Comparison of ENCODE assay signal across 8 mouse cellular contexts in the genomic region with DNA sequence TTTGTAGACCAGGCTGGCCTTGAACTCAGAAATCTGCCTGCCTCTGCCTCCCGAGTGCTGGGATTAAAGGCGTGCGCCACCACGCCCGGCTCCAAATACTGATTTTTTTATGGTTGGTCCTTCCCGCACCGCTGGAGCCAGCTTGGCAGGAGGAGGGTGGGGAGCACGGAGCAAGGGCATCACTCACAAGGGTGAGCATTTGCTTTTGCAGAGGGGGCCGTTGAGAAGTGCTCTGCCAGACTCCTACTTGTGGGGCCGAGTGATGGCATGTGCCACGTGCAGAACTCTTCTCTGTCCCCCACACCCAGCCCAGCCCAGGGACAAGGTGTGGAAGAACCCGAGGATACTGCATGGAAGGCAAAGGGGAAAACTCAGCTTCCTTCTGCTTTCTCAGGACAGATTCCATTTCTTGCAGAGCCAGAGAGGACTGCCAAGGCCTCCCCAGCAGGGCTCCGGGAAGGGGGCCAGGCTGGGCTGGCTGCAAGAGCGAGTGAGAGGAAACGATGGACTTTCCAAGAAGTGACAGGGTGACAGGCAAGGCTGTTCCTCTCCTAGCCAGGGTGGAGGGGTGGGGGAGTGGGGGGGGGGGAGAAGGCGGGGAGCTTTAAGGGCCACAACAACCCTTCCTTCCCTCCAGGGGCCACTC. TPM values are rescaled to one million over a fixed set of nuclear protein-coding genes. Genes with fewer than 3 reads are reported as not detected.
DNase-seq lines count a peak whose midpoint lies in the region; ATAC-seq lines count a peak whose summit lies in the region.
"Had no signal": no experiment of that assay in that cellular context is flagged by ENCODE, and none has a peak within 500 bp of the region (broad histone marks: within the 10 kb centered on the region; RNA-seq: fewer than 3 reads in every experiment).

No protein-coding gene starts in this region.

- no peak overlapping the region for H3K9ac ChIP-seq in neural tube, embryonic 15.5 days (replicated peaks)
- no peak overlapping the region for H3K9ac ChIP-seq in heart, embryonic 13.5 days

- no peaks in the 10 kb centered on the region for H3K27me3 ChIP-seq in neural tube, embryonic 15.5 days (replicated peaks)
- H3K27me3 ChIP-seq in heart, embryonic 13.5 days (replicated peaks): no peaks in the 10 kb centered on the region

- 89% methylated on average over 16 of the region's 16 CpGs for WGBS in neural tube, embryonic 15.5 days
- WGBS in heart, embryonic 13.5 days: 83% methylated on average over 16 of the region's 16 CpGs

- no peak overlapping the region for H3K4me2 ChIP-seq in neural tube, embryonic 15.5 days
- no peak overlapping the region for H3K4me2 ChIP-seq in heart, embryonic 13.5 days

- peak overlapping the region; percentile 45 for H3K27ac ChIP-seq in neural tube, embryonic 15.5 days (replicated peaks)
- H3K27ac ChIP-seq in heart, embryonic 13.5 days (replicated peaks): 0 out of 2 replicates have a peak overlapping the region, but pooled peaks have one; percentile 36

- DNase-seq in neural tube, embryonic 10.5 days (ENCODE audit: extremely low spot score, low spot score): no peak
- peak; percentile 97 to 98 for DNase-seq in cerebellum, postnatal 14 days
- DNase-seq in layer of hippocampus, postnatal 36 days: peak; percentile 64 to 68
- peak; percentile 65 for DNase-seq in right cerebral cortex, postnatal 25 days
- DNase-seq in urinary bladder, postnatal 25 days (ENCODE audit: low spot score): no peak

- ATAC-seq in neural tube, embryonic 15.5 days (ENCODE audit: low FRiP score): no peak
- ATAC-seq in heart, embryonic 13.5 days (ENCODE audit: extremely low read depth, insufficient number of reproducible peaks, low FRiP score, low TSS enrichment): no peak

- no peak overlapping the region for H3K4me3 ChIP-seq in neural tube, embryonic 15.5 days (replicated peaks)
- no peak overlapping the region for H3K4me3 ChIP-seq in heart, embryonic 13.5 days

- H3K4me1 ChIP-seq in neural tube, embryonic 15.5 days: peaks cover 22% of the 10 kb centered on the region
- H3K4me1 ChIP-seq in heart, embryonic 13.5 days: peaks cover 24% of the 10 kb centered on the region; the same call in 1 of the 2 replicates

- peaks cover 28% of the 10 kb centered on the region for H3K36me3 ChIP-seq in neural tube, embryonic 15.5 days
- peaks cover 65% of the 10 kb centered on the region for H3K36me3 ChIP-seq in heart, embryonic 13.5 days

- H3K9me3 ChIP-seq in neural tube, embryonic 15.5 days (replicated peaks): no peaks in the 10 kb centered on the region
- H3K9me3 ChIP-seq in heart, embryonic 13.5 days: no peaks in the 10 kb centered on the region

RNA-seq across cellular contexts. Expression of a gene that starts 9.0 kb away (rescaled TPM):
- polyA plus RNA-seq in neural tube, embryonic 15.5 days (2015; fragmentation: Nextera tagmentation; extraction: Ambion mirVana): 70.8 and 74.9 TPM in 2 replicates
- polyA plus RNA-seq in heart, embryonic 13.5 days (2015; fragmentation: Nextera tagmentation; extraction: Ambion mirVana): 16.0 and 18.3 TPM in 2 replicates
- total RNA-seq in layer of hippocampus, postnatal 36 days (2021): 10 to 100 TPM; 62.6 to 63.9 TPM

RNA-seq across cellular contexts. Expression of a gene that starts 18.3 kb away (rescaled TPM):
- 129 and 207 TPM in 2 replicates for polyA plus RNA-seq in neural tube, embryonic 15.5 days (2015; fragmentation: Nextera tagmentation; extraction: Ambion mirVana)
- polyA plus RNA-seq in heart, embryonic 13.5 days (2015; fragmentation: Nextera tagmentation; extraction: Ambion mirVana): 153 and 160 TPM in 2 replicates
- total RNA-seq in layer of hippocampus, postnatal 36 days (2021): 10 to 100 TPM; 35.2 to 36.0 TPM

RNA-seq across cellular contexts. Expression of a gene that starts 48.7 kb away (rescaled TPM):
- 229 and 253 TPM in 2 replicates for polyA plus RNA-seq in neural tube, embryonic 15.5 days (2015; fragmentation: Nextera tagmentation; extraction: Ambion mirVana)
- polyA plus RNA-seq in heart, embryonic 13.5 days (2015; fragmentation: Nextera tagmentation; extraction: Ambion mirVana): 98.8 and 108 TPM in 2 replicates
- total RNA-seq in layer of hippocampus, postnatal 36 days (2021): 100 to 1,000 TPM; 564 to 566 TPM

RNA-seq across cellular contexts. Expression of a gene that starts 53.4 kb away (rescaled TPM):
- 9.7 and 10.1 TPM in 2 replicates for polyA plus RNA-seq in neural tube, embryonic 15.5 days (2015; fragmentation: Nextera tagmentation; extraction: Ambion mirVana)
- polyA plus RNA-seq in heart, embryonic 13.5 days (2015; fragmentation: Nextera tagmentation; extraction: Ambion mirVana): 0.03 and 0.08 TPM in 2 replicates
- total RNA-seq in layer of hippocampus, postnatal 36 days (2021): 1 to 10 TPM; 8.9 to 9.6 TPM
- polyA plus RNA-seq: heart, embryonic 14.5 days had no signal

Comparison
In these comparisons a context has a peak if more than half of its experiments do, and no peak if none do; other contexts are left out.
1. DNase-seq: peak in cerebellum, postnatal 14 days (2 of 2), layer of hippocampus, postnatal 36 days (2 of 2) and right cerebral cortex, postnatal 25 days (single experiment); none in neural tube, embryonic 10.5 days (single experiment) and urinary bladder, postnatal 25 days (single experiment).